Mouse (Mus musculus): ENCODE data around the gene Tex44. TPM values are rescaled to one million over a fixed set of nuclear protein-coding genes. Genes with fewer than 3 reads are reported as not detected.

Tex44 gene
- polyA plus RNA-seq, 1 experiment from 2014 or later = not detected

DNA sequence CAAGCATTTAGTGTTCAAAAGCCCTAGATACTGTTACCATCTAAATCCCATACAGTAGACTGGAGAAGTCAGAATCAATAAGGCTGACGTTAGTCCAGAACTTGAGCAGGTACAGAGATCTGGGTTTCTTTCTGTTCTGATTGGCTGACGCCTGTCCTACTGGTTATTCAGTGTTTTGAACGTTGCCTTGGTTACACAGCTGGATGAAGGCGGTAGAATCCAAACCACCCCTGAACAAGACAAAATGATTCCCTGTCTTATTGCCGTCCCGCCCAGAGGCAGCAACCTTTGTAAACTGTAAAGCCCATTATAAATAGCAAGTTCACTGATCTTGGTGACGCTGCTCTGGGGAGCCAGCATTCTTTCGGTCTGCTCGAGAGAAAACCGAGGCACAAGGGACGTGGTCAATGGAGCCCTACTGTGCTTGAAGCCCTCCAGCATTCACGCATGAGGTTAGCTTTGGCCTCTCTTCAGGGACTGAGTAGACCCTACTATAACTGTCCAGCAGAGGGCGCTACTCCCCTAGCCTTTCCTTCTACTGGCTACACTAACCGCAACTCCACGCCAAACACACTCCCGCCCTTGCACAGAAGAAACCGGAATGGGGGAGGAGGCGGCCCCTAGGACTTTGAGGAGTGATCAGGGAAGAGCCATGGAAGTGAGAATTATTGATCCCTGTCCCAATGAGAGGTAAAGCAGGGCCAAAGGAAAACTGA lies 14.2 kb downstream of the Tex44 start:
- no peaks in the 10 kb centered on the region for H3K27me3 ChIP-seq (ENCODE audit: insufficient read depth, low read length)
- H3K36me3 ChIP-seq (replicated peaks; ENCODE audit: insufficient read depth, low read length) = no peaks in the 10 kb centered on the region
- TF ChIP-seq CTCF (IDR thresholded peaks at IDR 0.05; ENCODE audit: low read depth) (peak; percentile 100), EP300 (IDR thresholded peaks at IDR 0.05; ENCODE audit: low read depth) (0 out of 2 replicates have a peak, but pooled peaks have one; percentile 56)
- peak overlapping the region; percentile 59 for H3K4me3 ChIP-seq (ENCODE audit: low read depth, low read length)
- peak overlapping the region; percentile 73; the same call in 1 of the 2 replicates for H3K9ac ChIP-seq (replicated peaks)
- ATAC-seq (peak; percentile 74), DNase-seq (peak; percentile 93)
- peak overlapping the region; percentile 95 for H3K4me2 ChIP-seq (ENCODE audit: low read depth, low read length)
- H3K4me1 ChIP-seq (ENCODE audit: insufficient read depth) = peaks cover 53% of the 10 kb centered on the region
- peak overlapping the region; percentile 94 for H3K27ac ChIP-seq (ENCODE audit: low read depth)
- no peaks in the 10 kb centered on the region for H3K9me3 ChIP-seq (ENCODE audit: low read length)
- WGBS (ENCODE audit: insufficient replicate concordance) = 12% methylated on average over 18 of the region's 18 CpGs

GRCm38 (mm10) chr1:86440887-86441723 lies 15.0 kb downstream of the Tex44 start:
- ATAC-seq (peak; percentile 63), DNase-seq (peak; percentile 83)
- Histone ChIP-seq H3K9me3 (ENCODE audit: low read length) (no peaks in the 10 kb centered on the region), H3K36me3 (replicated peaks; ENCODE audit: insufficient read depth, low read length) (no peaks in the 10 kb centered on the region), H3K9ac (replicated peaks) (peak overlapping the region; percentile 73), H3K27ac (ENCODE audit: low read depth) (peak overlapping the region; percentile 94), H3K4me3 (ENCODE audit: low read depth, low read length) (peak overlapping the region; percentile 59), H3K27me3 (ENCODE audit: insufficient read depth, low read length) (no peaks in the 10 kb centered on the region), H3K4me1 (ENCODE audit: insufficient read depth) (peaks cover 49% of the 10 kb centered on the region), H3K4me2 (ENCODE audit: low read depth, low read length) (peak overlapping the region; percentile 95)
- under 1% methylated on average over 28 of the region's 29 CpGs for WGBS (ENCODE audit: insufficient replicate concordance)
- TF ChIP-seq EP300 (IDR thresholded peaks at IDR 0.05; ENCODE audit: low read depth) = no peak
- TF ChIP-seq CTCF (IDR thresholded peaks at IDR 0.05; ENCODE audit: low read depth) = no peak

DNA sequence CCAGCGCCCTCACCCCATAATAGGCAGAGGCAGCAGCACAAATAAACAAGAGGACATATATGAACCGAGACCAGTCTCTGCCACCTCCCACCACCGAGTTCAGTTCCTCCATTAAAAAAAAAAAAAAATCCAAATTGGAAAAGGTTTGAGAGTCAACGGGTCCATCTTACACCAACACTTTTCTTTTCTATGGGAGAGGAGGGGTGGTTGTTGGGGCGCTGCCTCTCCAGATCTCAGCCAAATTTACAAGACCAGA lies 15.5 kb downstream of the Tex44 start:
- Histone ChIP-seq H3K4me1 (ENCODE audit: insufficient read depth) (peaks cover 46% of the 10 kb centered on the region), H3K4me3 (ENCODE audit: low read depth, low read length) (peak overlapping the region; percentile 59), H3K9me3 (ENCODE audit: low read length) (no peaks in the 10 kb centered on the region), H3K36me3 (replicated peaks; ENCODE audit: insufficient read depth, low read length) (no peaks in the 10 kb centered on the region), H3K9ac (replicated peaks) (peak overlapping the region; percentile 73), H3K27me3 (ENCODE audit: insufficient read depth, low read length) (no peaks in the 10 kb centered on the region), H3K27ac (ENCODE audit: low read depth) (peak overlapping the region; percentile 94), H3K4me2 (ENCODE audit: low read depth, low read length) (peak overlapping the region; percentile 95)
- TF ChIP-seq CTCF (IDR thresholded peaks at IDR 0.05; ENCODE audit: low read depth) (no peak), EP300 (IDR thresholded peaks at IDR 0.05; ENCODE audit: low read depth) (no peak)
- WGBS (ENCODE audit: insufficient replicate concordance) = 0% methylated on average over 5 of the region's 5 CpGs
- no peak for ATAC-seq
- DNase-seq = no peak

DNA sequence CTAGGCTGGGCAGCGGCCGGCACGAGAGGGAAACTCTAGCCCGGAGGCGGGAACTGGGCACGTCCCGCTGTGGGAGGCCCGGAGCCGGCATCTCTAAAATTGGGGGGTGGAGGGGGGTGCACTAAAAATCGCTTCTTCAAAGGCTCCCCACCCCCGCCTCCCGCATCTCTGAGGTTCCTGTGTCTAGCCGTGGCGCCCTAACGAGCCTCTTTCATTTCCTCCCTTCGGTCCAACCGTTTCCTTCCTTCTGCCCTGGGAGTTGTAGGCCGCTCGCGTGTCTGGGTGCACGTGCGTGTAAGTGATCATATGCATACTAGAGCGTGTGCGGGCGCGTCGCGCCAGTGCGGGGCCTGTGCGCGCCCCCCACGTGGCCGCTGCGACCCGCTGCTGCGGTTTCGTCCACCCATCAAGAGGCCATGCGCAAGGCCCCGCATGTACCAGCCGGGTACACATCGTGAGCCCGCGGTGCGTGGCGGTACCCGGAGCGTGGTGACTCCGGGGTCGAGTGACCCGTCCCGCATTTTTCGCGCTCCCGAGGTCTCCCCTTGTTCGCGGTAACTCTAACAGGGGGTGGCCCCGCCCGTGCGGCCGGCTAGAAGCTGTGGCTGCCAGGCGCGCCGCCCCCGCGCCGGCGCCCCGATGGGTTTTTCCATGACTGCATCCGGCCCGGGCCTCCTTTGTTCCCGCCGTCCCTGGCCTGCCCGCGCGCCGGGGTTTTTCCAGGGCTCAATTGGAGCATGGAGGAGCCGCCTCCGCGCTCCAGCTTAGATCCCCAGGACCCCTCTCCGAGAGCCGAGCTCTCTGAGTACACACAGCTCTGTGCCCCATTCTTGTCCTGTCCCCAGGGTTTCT lies 16.1 kb downstream of the Tex44 start:
- Histone ChIP-seq H3K4me1 (ENCODE audit: insufficient read depth) (peaks cover 46% of the 10 kb centered on the region), H3K27me3 (ENCODE audit: insufficient read depth, low read length) (no peaks in the 10 kb centered on the region), H3K9me3 (ENCODE audit: low read length) (no peaks in the 10 kb centered on the region), H3K9ac (replicated peaks) (peak overlapping the region; percentile 73), H3K4me2 (ENCODE audit: low read depth, low read length) (peak overlapping the region; percentile 95), H3K36me3 (replicated peaks; ENCODE audit: insufficient read depth, low read length) (no peaks in the 10 kb centered on the region), H3K27ac (ENCODE audit: low read depth) (peak overlapping the region; percentile 94), H3K4me3 (ENCODE audit: low read depth, low read length) (peak overlapping the region; percentile 59)
- WGBS (ENCODE audit: insufficient replicate concordance) = under 1% methylated on average over 73 of the region's 81 CpGs
- TF ChIP-seq EP300 (IDR thresholded peaks at IDR 0.05; ENCODE audit: low read depth) = no peak; the same call in 1 of the 2 replicates
- TF ChIP-seq CTCF (IDR thresholded peaks at IDR 0.05; ENCODE audit: low read depth) = no peak
- DNase-seq = peak; percentile 83
- ATAC-seq = peak; percentile 60

DNA sequence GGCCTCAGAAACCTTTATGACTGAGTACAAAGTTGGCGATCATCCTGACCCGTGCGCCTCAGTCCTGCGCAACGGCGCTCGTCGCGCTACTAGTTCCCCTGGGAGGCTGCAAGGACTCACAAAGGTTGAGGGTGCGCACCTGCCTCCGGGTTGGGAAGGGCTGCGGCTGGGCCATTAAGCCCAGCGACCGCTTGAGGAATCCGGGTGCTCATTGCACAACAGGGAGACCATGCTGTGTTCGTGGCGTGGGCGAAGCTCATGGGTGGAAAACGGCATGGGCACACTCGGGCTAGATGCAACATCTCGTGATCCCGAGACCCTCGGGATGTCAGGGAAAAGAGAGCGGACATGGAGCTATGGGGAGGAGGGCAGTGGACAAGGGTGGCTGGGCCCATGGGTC lies 16.7 kb downstream of the Tex44 start:
- no peak for TF ChIP-seq EP300 (IDR thresholded peaks at IDR 0.05; ENCODE audit: low read depth)
- no peak for TF ChIP-seq CTCF (IDR thresholded peaks at IDR 0.05; ENCODE audit: low read depth)
- Histone ChIP-seq H3K9ac (replicated peaks) (peak overlapping the region; percentile 73), H3K27ac (ENCODE audit: low read depth) (peak overlapping the region; percentile 94), H3K4me3 (ENCODE audit: low read depth, low read length) (peak overlapping the region; percentile 59), H3K27me3 (ENCODE audit: insufficient read depth, low read length) (no peaks in the 10 kb centered on the region), H3K9me3 (ENCODE audit: low read length) (no peaks in the 10 kb centered on the region), H3K4me2 (ENCODE audit: low read depth, low read length) (peak overlapping the region; percentile 95), H3K36me3 (replicated peaks; ENCODE audit: insufficient read depth, low read length) (no peaks in the 10 kb centered on the region), H3K4me1 (ENCODE audit: insufficient read depth) (peaks cover 43% of the 10 kb centered on the region)
- DNase-seq = no peak
- peak; percentile 21 for ATAC-seq
- 5% methylated on average over 24 of the region's 24 CpGs for WGBS (ENCODE audit: insufficient replicate concordance)
